Mouse (Mus musculus) 3134 (cell line): ENCODE results near the gene Srrd.

ENCODE experiments used
- DNase-seq: peaks from one replicate; pipeline ENCODE4 v3.0.0-alpha.2; 2011; ENCODE audit warnings: low spot score; ENCODE audit not compliant: insufficient read length; ENCODE audit errors: extremely low read depth

Srrd gene

DNA sequence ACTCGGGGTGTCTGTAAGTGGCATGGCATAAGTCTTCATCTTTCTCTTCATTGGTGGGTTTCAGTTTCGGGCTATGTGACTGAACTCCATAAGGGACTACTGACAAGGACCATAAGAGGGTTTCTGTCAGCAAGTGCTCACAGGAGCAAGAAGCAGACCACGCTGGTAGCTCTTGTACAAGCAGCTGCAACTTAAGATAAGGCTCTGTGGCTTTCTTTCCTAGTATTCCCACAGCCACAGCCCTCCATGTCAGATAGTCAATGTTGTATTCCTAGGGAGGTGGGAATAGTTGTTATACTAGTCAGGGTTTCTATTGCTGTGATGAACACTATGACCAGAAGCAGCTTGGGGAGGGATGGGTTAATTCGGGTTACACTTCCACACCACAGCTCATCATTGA, 16.7 kb upstream of the Srrd start:
- DNase-seq, result no peak

DNA sequence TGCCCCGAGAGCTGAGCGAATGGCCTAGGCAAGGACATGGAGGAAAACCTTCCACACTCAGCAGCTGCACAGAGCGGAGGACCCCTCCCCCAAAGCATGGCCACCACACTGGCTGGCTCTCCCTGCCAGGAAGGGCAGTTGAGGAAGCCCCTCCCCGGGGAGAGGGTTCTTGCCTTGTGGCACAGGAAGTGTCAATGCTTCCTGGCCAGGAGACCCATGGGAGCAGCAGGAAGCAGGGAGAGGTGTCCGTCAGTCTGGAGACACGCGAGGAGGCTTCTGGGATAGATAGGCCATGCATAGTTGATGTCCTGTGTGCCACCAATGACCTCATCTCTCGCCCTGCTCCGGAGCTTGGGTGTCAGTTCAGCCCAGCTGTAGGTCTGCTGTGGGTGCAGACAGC, 13.5 kb upstream of the Srrd start:
- DNase-seq, result no peak

DNA sequence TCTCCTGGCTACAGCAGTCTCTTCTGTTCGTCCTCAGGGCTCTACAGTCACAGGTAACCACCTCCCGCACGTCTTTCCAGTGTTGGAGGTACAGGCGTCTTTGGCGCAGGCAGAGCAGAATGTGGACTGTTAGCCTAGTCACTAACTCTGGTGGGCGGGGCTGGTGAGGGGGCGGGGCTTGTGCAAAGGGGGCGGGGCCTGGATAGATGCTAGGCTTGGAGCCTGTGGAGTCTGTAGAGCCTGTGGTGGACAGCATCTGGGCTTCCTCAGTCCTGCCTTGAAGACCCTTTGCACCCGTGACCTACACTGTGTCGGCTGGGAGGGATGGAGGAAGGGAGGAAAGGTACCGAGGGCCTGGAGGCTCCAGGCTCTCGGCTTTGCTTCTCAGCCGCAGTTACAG, 13.1 kb upstream of the Srrd start, which contains the start of gene Gm6583:
Gene Gm6583, minus strand, starts transcription at position 124 of the 400 bp plus-strand sequence.
- DNase-seq, result no peak

DNA sequence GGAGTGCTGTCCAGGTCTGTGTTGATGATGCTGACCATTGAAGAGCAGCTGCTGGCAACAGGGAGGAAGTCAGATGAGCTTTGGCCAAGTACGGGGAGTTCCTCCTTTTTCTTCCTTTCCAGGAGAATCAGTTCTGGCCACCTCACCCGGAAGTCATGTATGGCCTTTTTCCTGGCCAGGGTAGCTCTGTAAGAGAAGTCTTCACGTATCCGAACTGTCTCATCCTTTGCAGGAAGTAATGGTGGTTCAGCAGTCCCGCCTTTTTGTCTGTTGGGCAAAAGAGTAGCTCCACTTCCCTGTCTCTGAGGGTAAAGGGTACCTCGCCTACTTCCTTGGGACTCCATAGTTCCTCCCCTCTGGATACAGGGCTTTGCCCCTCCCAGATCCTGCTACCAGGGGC, 12.7 kb upstream of the Srrd start:
- no peak for DNase-seq

DNA sequence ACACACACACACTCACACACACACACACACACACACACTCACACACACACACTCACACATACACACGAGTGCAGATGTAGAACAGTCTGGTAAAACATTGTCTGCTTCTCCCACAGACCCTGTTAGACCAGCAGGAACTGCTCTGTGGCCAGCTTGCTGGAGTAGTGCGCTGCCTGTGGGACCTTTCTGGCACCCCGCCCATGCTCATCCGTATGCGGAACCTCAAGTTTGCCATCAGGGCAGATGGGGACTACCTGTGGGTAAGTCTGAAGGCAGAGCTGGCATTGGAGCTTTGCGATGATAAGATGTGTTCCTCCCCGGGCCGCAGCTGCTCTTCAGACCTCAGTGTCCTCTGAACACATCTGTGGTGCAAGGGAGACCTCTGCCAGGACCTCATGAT, 6.3 kb upstream of the Srrd start:
- DNase-seq, result no peak

DNA sequence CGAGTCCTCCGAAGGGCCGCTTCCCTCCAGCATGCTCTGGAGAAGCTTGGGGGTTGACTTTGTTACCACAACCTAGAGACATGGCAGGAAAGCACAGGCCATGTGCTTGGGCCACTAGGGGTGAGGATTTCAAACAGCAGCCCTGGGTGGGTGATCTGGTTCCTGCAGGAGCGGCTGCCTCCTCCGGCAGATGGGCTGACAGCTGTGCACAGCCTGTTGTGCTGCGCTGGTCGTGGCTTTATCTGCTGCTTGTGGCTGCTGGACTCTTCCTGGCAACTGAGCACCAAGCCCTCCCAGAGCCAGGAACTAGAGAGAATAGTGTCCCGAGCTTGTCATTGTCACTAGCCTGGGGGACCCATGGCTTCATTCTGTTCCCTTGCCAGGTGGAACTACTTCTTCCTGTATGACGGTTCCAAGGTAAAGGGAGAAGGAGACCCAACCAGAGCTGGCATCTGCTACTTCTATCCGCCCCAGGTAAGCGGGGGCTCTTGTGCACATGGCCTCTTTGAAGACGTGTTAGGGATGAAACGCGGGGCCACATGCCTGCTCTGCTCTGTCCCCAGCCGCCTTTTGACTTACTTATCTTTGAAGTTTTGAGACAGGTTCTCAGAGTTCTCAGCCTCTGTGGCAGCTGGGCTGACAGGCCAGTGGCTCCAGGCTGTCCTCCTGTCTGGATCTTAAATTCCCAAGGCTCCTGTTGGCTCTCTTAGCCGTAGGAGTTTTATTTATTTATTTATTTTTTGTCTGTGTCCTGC, 3.5 kb upstream of the Srrd start:
- DNase-seq, result no peak

DNA sequence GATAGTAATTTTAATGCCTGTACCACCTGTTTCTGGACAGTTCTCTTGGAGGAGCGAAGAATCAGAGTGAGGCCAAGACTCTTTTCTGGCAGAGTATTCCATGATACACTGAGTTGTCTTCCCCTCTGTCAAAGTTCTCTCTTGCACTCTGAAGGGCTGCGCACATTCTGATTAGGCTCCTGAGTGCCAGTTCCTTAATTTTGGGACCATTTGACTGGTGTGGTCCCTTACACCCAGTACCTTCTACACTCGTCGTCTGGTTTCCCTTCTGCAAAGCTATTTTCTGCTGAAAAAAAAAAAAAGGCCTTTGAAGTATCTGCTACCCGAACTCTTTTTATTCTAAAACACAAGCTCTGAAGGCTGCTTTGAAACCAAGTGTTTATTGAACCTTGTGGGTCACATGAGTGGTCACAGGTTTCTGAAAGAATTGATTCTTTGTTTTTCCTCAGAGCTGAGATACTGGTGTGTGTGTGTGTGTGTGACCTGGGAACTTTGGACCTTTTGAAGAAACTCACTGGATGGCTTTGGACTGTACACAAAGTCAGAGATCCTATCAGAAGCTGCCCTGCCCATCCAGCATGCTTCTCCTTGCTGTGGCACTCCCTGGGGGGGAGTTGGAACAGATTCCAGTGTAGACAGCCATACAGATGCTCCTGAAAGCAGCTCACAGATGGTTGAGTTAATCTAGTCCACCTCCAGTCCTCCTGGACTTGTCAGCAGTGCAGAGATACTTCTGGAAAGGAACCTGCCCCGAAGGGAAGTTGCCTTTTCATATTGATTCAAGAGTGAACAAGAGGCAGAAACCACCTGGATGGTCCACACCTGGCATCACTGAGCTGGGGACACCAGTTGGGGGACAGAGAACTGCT, 1.5 kb upstream of the Srrd start:
- DNase-seq, result no peak

DNA sequence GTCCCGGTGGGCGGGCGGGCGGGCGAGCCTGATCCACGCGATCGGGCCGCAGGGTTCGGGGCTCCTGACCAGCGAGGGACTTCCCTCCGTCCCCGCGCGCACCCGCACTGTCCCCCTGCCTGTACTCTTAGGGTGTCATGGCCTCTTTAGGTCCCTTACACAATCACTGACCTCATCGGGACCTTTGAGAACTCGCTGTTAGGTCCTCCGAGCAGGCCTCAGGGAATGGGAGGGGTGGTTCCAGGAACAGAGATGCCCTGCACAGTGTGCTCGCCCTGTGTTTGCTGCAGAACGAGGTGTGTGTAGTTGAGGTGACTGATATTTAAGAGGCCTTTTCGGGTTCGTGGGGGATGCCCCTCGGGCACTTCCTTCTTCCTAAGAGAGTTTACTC, 360 bp upstream of the Srrd start:
- DNase-seq, result peak; percentile 43

DNA sequence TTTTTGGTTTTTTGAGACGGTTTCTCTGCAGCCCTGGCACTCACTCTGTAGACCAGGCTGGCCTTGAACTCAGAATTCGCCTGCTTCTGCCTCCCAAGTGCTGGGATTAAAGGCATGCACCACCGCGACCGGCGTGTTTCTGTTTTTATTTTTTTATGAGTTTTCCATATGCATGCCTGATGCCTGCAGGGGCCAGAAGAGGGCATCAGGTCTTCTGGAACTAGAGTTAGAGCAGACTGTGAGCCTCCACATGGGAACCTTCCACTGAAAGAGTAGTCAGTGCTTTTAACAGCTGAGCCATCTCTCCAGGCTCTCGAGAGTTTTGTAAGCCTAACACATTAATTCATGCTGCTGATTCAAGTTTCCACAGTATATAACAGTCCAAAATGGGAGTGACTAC, 3.6 kb downstream of the Srrd start:
- no peak for DNase-seq

DNA sequence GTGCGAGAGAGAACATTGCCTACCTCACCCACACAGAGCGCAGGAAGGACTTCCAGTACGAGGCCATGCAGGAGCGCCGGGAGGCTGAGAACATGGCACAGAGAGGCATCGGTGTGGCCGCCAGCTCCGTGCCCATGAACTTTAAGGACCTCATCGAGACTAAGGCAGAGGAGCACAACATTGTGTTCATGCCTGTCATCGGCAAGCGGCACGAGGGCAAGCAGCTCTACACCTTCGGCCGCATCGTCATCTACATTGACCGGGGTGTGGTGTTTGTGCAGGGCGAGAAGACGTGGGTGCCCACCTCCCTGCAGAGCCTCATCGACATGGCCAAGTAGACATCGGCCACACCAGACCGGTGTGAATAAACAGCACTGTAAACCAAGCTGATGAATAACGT, 5.8 kb downstream of the Srrd start:
- DNase-seq, result no peak

DNA sequence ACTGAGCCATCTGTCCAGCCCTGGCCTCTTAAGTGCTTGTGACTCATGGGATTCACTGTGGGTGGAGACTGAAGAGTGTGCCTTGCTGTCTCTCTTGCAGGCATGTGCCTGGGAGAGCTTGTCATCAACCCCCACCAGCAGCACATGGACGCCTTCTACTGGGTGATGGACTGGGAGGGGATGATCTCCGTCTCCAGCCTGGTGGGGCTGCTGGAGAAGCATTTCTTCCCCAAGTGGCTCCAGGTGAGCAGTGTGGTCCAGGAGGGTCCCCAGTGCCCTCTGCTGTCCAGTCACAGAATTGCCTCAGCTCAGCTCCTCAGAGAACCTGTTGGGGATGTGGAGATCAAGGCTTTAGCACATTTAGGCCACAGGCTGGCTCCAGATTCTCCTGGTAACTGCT, 7.4 kb downstream of the Srrd start:
- peak; percentile 67 for DNase-seq

DNA sequence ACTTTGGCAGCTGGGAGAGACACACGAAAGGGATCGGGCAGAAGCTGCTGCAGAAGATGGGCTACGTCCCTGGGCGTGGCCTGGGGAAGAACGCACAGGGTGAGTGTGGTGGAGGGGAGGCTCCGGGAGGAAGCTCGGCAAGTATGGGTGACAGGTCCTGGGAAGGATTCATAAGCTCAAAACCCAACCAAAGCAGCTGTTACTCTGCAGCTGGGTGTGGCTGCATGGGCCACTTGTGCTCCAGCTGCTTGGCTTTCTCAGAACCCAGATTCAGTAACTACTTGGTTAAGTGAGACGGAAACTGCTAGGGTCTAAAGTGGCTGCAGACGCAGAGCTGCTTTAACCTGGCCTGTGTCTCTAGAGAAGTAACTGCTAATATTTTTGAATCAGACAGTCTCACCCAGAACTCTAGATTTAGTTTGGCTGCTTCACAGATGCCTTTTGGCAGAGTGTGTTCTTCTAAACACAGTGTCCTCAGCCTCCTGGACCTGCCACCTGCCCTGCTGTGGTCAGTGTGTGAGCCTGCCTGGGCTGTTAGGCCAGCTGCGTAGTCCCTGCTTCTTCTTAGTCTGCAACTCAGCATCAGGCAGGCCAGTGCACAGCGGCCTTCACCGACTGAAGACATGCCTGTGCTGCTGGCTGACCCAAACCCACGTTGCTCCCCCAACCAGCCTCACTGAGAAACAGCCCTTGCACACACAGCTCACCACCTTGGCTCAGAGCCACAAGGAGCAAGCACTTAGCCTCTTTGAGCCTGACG, 12.9 kb downstream of the Srrd start:
- DNase-seq, result no peak

DNA sequence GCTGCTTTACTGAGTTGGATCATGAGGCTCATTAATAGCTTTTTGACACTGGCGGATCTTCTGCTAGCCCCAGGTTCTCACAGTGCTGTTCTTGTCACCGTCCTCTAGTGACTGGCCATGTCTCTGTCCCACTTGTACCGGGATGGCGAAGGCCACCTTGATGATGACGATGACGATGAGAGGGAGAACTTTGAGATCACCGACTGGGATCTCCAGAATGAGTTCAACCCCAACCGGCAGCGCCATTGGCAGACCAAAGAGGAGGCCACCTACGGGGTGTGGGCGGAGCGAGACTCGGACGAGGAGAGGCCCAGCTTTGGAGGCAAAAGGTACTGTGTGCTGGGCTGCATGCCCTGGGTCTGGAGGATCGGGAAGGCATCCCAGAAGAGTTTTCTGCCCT, 15.0 kb downstream of the Srrd start:
- no peak for DNase-seq

DNA sequence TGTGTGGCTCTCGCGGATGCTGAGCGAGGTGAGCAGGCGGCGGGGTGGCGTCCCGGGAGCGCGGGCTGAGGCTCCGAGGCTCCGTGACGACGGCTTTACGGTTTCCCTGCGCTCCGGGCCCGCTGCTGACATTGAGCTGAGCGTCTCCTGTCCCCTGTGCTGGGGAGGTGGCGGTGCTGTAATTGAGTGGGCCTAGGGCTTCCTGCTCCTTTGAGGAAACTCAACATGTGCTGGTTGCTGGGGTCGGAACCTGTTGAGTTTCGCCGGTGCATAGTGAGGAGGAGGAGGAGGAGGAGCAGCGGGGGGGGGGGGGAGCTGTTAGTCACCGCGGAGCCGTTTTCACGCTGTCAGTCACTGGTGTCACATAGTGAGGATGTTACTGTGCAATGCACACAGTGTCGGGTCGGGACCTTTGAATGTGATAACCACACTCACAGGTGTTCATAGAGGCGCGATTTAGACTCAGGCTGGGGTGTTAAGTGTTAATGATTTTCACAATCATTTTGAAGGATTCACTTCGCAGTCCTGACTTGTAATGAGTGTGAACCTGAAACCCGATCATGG, 16.3 kb downstream of the Srrd start:
- no peak for DNase-seq

DNA sequence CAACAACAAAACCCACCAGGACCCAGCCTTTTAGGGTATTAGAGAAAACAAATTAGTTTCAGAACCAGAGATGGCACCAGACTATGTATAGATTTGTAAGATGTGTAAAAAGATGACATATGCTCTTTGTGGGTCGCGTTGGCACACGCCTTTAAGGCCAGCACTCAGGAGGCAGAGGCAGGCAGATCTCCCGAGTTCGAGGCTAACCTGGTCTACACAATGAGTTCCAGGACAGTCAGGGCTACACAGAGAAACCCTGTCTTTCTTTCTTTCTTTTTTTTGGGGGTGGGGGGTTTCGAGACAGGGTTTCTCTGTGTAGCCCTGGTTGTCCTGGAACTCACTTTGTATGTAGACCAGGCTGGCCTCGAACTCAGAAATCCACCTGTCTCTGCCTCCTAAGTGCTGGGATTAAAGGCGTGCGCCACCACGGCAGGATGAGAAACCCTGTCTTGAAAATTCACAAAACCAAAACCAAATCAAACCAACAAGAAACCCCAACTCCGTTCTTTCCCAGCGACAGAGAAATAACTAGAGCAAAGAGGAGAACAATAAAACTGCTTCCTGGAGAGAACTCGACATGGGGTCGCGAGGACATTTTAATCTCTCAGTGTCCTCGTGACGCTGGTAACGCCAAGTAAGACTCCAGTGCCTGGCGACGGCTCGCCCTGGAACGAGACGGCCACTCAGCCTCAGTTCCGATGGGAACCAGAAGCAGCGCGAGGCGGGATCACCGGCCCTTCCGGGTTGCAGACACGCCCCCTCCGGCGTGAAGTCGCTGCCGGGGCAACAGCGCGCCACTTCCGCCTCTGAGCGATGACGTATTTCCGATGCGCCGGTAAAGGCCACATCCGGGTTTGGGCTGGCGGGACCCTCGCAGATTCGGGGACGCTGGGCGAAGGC, 17.0 kb downstream of the Srrd start, which contains the start of gene Tfip11:
Gene Tfip11, plus strand, starts transcription at position 813 of the 900 bp plus-strand sequence.
- DNase-seq, result peak; percentile 92

DNA sequence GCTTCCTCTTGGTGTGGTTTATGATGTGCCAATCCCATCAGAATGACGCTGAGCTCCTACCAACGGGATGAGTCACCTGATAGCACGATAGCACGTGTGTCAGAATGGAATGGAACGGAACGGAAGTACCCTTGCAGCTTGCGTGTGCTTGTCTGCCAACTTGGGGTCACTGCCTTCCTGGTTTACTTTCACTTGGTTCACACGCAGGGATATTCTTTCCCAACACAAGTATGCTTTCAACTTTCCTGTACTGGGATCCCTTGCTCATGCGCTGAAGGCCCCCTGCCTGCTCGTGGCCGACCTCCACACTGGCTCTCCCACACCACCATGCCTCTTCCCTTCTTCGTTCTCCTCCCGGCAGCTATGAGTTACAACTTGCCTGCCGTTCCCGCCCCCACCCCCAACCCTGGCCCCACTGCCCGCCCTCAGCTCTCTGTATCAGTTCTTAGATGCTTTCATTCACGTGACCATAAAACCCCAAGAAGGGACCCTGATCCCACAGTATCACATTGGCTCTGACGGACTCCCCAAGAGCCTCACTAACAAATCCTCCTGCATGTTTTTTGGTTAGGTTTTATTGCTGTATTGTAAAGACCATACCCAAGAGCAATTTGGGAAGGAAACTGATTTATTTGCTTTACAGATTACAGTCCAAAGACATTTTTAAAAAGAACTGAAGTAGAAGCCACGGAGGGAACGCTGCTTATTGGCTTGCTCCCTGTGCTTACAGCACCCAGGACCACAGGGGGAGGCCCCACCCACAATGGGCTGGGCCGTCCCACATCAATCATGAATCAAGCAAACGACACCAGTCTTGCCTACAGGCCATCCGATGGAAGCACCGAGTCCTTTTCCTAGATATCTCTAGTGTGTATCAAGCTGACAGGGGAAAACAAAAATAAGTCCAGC, 17.9 kb downstream of the Srrd start:
- DNase-seq, result peak; percentile 77

DNA sequence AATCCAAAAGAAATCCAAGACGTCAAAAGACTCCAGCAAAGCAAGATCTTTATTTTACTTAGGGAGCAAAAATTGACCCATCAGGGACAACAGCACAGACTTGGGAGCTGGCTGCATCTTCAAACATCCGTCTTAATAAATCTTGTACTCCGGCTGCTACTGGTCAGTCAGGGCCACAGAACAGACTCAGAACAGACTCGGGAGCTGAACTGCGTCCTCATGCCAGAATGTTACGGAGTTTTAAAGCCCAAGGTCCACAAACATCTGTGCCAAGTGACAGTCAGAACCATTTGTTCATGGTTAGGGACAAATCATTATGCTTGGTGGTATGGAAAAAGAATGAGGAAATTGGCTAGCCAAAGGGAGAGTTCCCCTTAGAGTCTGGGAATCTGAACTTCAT, 19.6 kb downstream of the Srrd start:
- no peak for DNase-seq

DNA sequence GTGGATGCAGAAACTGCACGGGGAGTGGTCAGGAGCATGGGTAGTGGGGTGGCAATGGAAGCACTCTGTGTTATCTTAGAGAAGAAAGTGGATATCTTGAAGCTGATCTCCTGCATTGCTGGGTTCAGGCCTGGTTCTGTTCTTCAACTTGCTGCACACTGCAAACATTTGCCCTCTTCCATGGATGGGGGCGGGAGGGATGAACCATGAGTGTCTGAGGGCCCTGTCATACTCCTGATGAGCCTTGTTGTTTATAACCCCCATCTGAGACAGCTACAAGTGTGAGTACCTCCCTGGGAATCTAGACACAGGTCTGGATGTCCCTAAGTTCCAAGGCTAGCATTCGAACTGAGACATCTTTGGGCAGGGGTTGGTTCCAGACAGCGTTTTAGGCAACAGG, 21.5 kb downstream of the Srrd start:
- no peak for DNase-seq

DNA sequence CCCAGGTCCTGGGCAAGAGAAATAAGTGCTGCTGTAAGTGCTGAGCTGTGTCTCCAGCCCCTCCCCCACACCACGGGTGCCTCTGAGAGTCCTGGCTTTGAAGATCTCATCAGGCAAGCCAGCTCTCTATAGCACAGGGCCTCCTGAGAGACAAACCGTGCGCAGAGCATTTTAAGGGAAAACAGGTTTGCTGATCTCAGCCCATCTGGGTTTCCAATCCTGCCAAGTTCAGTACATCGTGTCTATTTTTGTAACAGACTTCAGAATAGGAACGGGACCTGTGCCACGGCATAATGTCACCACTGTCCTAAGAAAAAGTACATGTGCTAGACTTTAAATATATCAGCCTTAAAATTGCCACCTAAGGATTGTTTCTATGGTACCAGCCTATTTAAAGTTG, 21.9 kb downstream of the Srrd start:
- no peak for DNase-seq
